Mouse (Mus musculus) hindbrain, embryonic 15.5 days (tissue): Measurements from ENCODE around the gene Cacna1c. TPM values are rescaled to one million over a fixed set of nuclear protein-coding genes. Genes with fewer than 3 reads are reported as not detected.
A peak's percentile ranks its signal among the peaks of the same experiment; 100 is the strongest.

Experiments used
- ATAC-seq: fragments of 200-750 bp; cut with Nextera tagmentation; 2 replicates; pipeline ENCODE4 v1.8.0; 2017; ENCODE audit warnings: low read depth, moderate number of reproducible peaks, moderate TSS enrichment; ENCODE audit not compliant: low FRiP score
- H3K27ac ChIP-seq: fragments of 300-500 bp; sonication (generic); replicated peaks from 2 replicates; pipeline ENCODE4 v1.5.1; 2015; ENCODE audit warnings: mild to moderate bottlenecking, inconsistent platforms
- H3K27me3 ChIP-seq: fragments of 300-500 bp; sonication (generic); 2 replicates; pipeline ENCODE4 v1.6.1; 2015; ENCODE audit warnings: control low read depth, inconsistent platforms
- H3K36me3 ChIP-seq: fragments of 300-500 bp; sonication (generic); 2 replicates; pipeline ENCODE4 v1.6.1; 2015; ENCODE audit warnings: control low read depth, inconsistent platforms
- H3K4me1 ChIP-seq: fragments of 300-500 bp; sonication (generic); replicated peaks from 2 replicates; pipeline ENCODE4 v1.6.1; 2015; ENCODE audit warnings: control low read depth, inconsistent platforms
- H3K4me2 ChIP-seq: fragments of 300-500 bp; sonication (generic); 2 replicates; pipeline ENCODE4 v1.6.1; 2015; ENCODE audit warnings: moderate library complexity, mild to moderate bottlenecking, inconsistent platforms
- H3K4me3 ChIP-seq: fragments of 300-500 bp; sonication (generic); 2 replicates; pipeline ENCODE4 v1.5.1; 2015; ENCODE audit warnings: mild to moderate bottlenecking, inconsistent platforms
- H3K9ac ChIP-seq: fragments of 300-500 bp; sonication (generic); 2 replicates; pipeline ENCODE4 v1.6.1; 2015; ENCODE audit warnings: inconsistent platforms
- H3K9me3 ChIP-seq: fragments of 300-500 bp; sonication (generic); 2 replicates; pipeline ENCODE4 v1.6.1; 2016; ENCODE audit warnings: control low read depth, inconsistent platforms
- WGBS: fragments of 180-500 bp; shearing (Covaris S2); methylation state at CpG from one replicate; pipeline ENCODE4 v1.1.7; 2015; 5-methylcytosine and 5-hydroxymethylcytosine counted together
- polyA plus RNA-seq: library from polyadenylated mRNA; unstranded; fragments of >200 nt; fragmentation: Nextera tagmentation; extraction: Ambion mirVana; gene quantifications from 2 replicates; pipeline ENCODE4 v1.2.1, GENCODE M21; 2015

Cacna1c gene
- polyA plus RNA-seq, 1 experiment from 2014 or later, result 7.0 TPM

- Histone ChIP-seq H3K9ac (no peak overlapping the region), H3K9me3 (no peaks in the 10 kb centered on the region), H3K27ac (no peak overlapping the region), H3K4me1 (peaks cover 30% of the 10 kb centered on the region), H3K4me2 (no peak overlapping the region), H3K27me3 (no peaks in the 10 kb centered on the region), H3K36me3 (no peaks in the 10 kb centered on the region), H3K4me3 (no peak overlapping the region)
- ATAC-seq, result no peak
- 66% methylated on average over 5 of the region's 5 CpGs for WGBS
These were observed 156.9 kb downstream of the Cacna1c start for GRCm38 (mm10) chr6:119039293-119039692.

- Histone ChIP-seq H3K36me3 (no peaks in the 10 kb centered on the region), H3K9ac (no peak overlapping the region), H3K4me3 (no peak overlapping the region), H3K27me3 (no peaks in the 10 kb centered on the region), H3K27ac (no peak overlapping the region), H3K4me1 (peaks cover 30% of the 10 kb centered on the region), H3K9me3 (no peaks in the 10 kb centered on the region), H3K4me2 (no peak overlapping the region)
- ATAC-seq, result peak; percentile 33; the same call in 1 of the 2 replicates
- 59% methylated on average over 6 of the region's 6 CpGs for WGBS
These were observed 158.4 kb downstream of the Cacna1c start for GRCm38 (mm10) chr6:119037815-119038214.

GRCm38 (mm10) chr6:119037047-119037446 lies 159.2 kb downstream of the Cacna1c start:
- Histone ChIP-seq H3K9ac (no peak overlapping the region), H3K4me3 (no peak overlapping the region), H3K9me3 (no peaks in the 10 kb centered on the region), H3K27me3 (no peaks in the 10 kb centered on the region), H3K27ac (no peak overlapping the region), H3K4me2 (no peak overlapping the region), H3K4me1 (peaks cover 30% of the 10 kb centered on the region), H3K36me3 (no peaks in the 10 kb centered on the region)
- no peak for ATAC-seq
- 75% methylated on average over 2 of the region's 2 CpGs for WGBS

- 81% methylated on average over 6 of the region's 6 CpGs for WGBS
- Histone ChIP-seq H3K9me3 (no peaks in the 10 kb centered on the region), H3K4me2 (no peak overlapping the region), H3K4me3 (no peak overlapping the region), H3K4me1 (peaks cover 22% of the 10 kb centered on the region), H3K27ac (no peak overlapping the region), H3K9ac (no peak overlapping the region), H3K27me3 (no peaks in the 10 kb centered on the region), H3K36me3 (no peaks in the 10 kb centered on the region)
- ATAC-seq, result no peak
These were observed 160.9 kb downstream of the Cacna1c start for GRCm38 (mm10) chr6:119035361-119035760.

- H3K4me2 ChIP-seq, result no peak overlapping the region
- WGBS, result 80% methylated on average over 2 of the region's 2 CpGs
- peaks cover 19% of the 10 kb centered on the region; the same call in 1 of the 2 replicates for H3K4me1 ChIP-seq
These were observed 161.3 kb downstream of the Cacna1c start for GRCm38 (mm10) chr6:119034947-119035346.

GRCm38 (mm10) chr6:119027880-119028279 lies 168.3 kb downstream of the Cacna1c start:
- peak; percentile 72; the same call in 1 of the 2 replicates for ATAC-seq
- H3K4me3 ChIP-seq, result no peak overlapping the region
- peaks cover 23% of the 10 kb centered on the region for H3K4me1 ChIP-seq
- H3K9ac ChIP-seq, result no peak overlapping the region
- no peaks in the 10 kb centered on the region for H3K9me3 ChIP-seq
- 55% methylated on average over 6 of the region's 6 CpGs for WGBS
- H3K27ac ChIP-seq, result peak overlapping the region; percentile 43; the same call in 1 of the 2 replicates
- H3K4me2 ChIP-seq, result no peak overlapping the region
- no peaks in the 10 kb centered on the region for H3K36me3 ChIP-seq
- no peaks in the 10 kb centered on the region for H3K27me3 ChIP-seq

More at GRCm38 (mm10) chr6:119034947-119035346, 161.3 kb downstream of the Cacna1c start:
- Histone ChIP-seq H3K9ac (no peak overlapping the region), H3K36me3 (no peaks in the 10 kb centered on the region), H3K4me3 (no peak overlapping the region), H3K27me3 (no peaks in the 10 kb centered on the region), H3K9me3 (no peaks in the 10 kb centered on the region), H3K27ac (no peak overlapping the region)
- ATAC-seq, result no peak

- Histone ChIP-seq H3K9me3 (no peaks in the 10 kb centered on the region), H3K36me3 (no peaks in the 10 kb centered on the region), H3K27ac (no peak overlapping the region), H3K4me3 (no peak overlapping the region), H3K4me2 (no peak overlapping the region), H3K27me3 (no peaks in the 10 kb centered on the region), H3K9ac (no peak overlapping the region), H3K4me1 (peaks cover 27% of the 10 kb centered on the region)
- WGBS, result 88% methylated on average over 2 of the region's 2 CpGs
- ATAC-seq, result no peak
These were observed 173.4 kb downstream of the Cacna1c start for GRCm38 (mm10) chr6:119022850-119023249.

- Histone ChIP-seq H3K4me2 (no peak overlapping the region), H3K27me3 (no peaks in the 10 kb centered on the region), H3K36me3 (no peaks in the 10 kb centered on the region), H3K4me1 (peaks cover 16% of the 10 kb centered on the region), H3K4me3 (no peak overlapping the region), H3K9ac (no peak overlapping the region), H3K27ac (no peak overlapping the region), H3K9me3 (no peaks in the 10 kb centered on the region)
- no peak for ATAC-seq
- WGBS, result 72% methylated on average over 8 of the region's 8 CpGs
These were observed 175.0 kb downstream of the Cacna1c start for GRCm38 (mm10) chr6:119021226-119021625.

- Histone ChIP-seq H3K9ac (no peak overlapping the region), H3K4me2 (no peak overlapping the region), H3K9me3 (no peaks in the 10 kb centered on the region), H3K27me3 (no peaks in the 10 kb centered on the region), H3K4me3 (no peak overlapping the region), H3K36me3 (no peaks in the 10 kb centered on the region), H3K27ac (no peak overlapping the region), H3K4me1 (peaks cover 16% of the 10 kb centered on the region)
- no peak for ATAC-seq
- 86% methylated on average over 6 of the region's 6 CpGs for WGBS
These were observed 177.3 kb downstream of the Cacna1c start for GRCm38 (mm10) chr6:119018956-119019355.

GRCm38 (mm10) chr6:119018256-119018655 lies 178.0 kb downstream of the Cacna1c start:
- H3K27me3 ChIP-seq, result no peaks in the 10 kb centered on the region
- no peak overlapping the region for H3K4me2 ChIP-seq
- H3K4me1 ChIP-seq, result peaks cover 16% of the 10 kb centered on the region
- H3K9ac ChIP-seq, result no peak overlapping the region
- no peak overlapping the region for H3K27ac ChIP-seq
- WGBS, result 97% methylated on average over 2 of the region's 2 CpGs
- ATAC-seq, result no peak
- no peaks in the 10 kb centered on the region for H3K36me3 ChIP-seq
- no peak overlapping the region for H3K4me3 ChIP-seq
- H3K9me3 ChIP-seq, result no peaks in the 10 kb centered on the region

GRCm38 (mm10) chr6:119017498-119017897 lies 178.7 kb downstream of the Cacna1c start:
- ATAC-seq, result no peak
- no peak overlapping the region for H3K9ac ChIP-seq
- H3K4me2 ChIP-seq, result no peak overlapping the region
- 70% methylated on average over 10 of the region's 10 CpGs for WGBS
- no peaks in the 10 kb centered on the region for H3K9me3 ChIP-seq
- no peaks in the 10 kb centered on the region for H3K27me3 ChIP-seq
- H3K4me1 ChIP-seq, result peaks cover 16% of the 10 kb centered on the region
- no peak overlapping the region for H3K4me3 ChIP-seq
- no peaks in the 10 kb centered on the region for H3K36me3 ChIP-seq
- H3K27ac ChIP-seq, result no peak overlapping the region

GRCm38 (mm10) chr6:119015346-119015745 lies 180.9 kb downstream of the Cacna1c start:
- H3K4me1 ChIP-seq, result peaks cover 9% of the 10 kb centered on the region
- no peaks in the 10 kb centered on the region for H3K9me3 ChIP-seq
- ATAC-seq, result no peak
- H3K4me2 ChIP-seq, result no peak overlapping the region
- 66% methylated on average over 2 of the region's 2 CpGs for WGBS
- H3K4me3 ChIP-seq, result no peak overlapping the region
- no peak overlapping the region for H3K9ac ChIP-seq
- no peak overlapping the region for H3K27ac ChIP-seq
- H3K27me3 ChIP-seq, result no peaks in the 10 kb centered on the region
- H3K36me3 ChIP-seq, result no peaks in the 10 kb centered on the region
